Mouse (Mus musculus) ES-Bruce4 (cell line): Measurements from ENCODE around the gene Fgfr2. TPM values are rescaled to one million over a fixed set of nuclear protein-coding genes. Genes with fewer than 3 reads are reported as not detected.

Experiments
- H3K27ac ChIP-seq: 2 replicates; pipeline ENCODE4 v1.5.1; 2012; ENCODE audit warnings: low read length, inconsistent platforms; ENCODE audit not compliant: insufficient read depth
- H3K27me3 ChIP-seq: 2 replicates; pipeline ENCODE4 v1.6.1; 2012; ENCODE audit warnings: mild to moderate bottlenecking, low read length, inconsistent platforms; ENCODE audit not compliant: control insufficient read depth, poor library complexity, insufficient read depth, severe bottlenecking
- H3K36me3 ChIP-seq: 2 replicates; pipeline ENCODE4 v1.6.1; 2012; ENCODE audit warnings: inconsistent platforms, mild to moderate bottlenecking, low read length, moderate library complexity; ENCODE audit not compliant: control insufficient read depth, poor library complexity, insufficient read depth, severe bottlenecking
- H3K4me1 ChIP-seq: one replicate; pipeline ENCODE4 v1.8.1; 2011; ENCODE audit warnings: low read length; ENCODE audit not compliant: control insufficient read depth, insufficient read depth
- H3K4me3 ChIP-seq: 2 replicates; pipeline ENCODE4 v1.5.1; 2011; ENCODE audit warnings: low read depth, mild to moderate bottlenecking, low read length
- H3K9ac ChIP-seq: 2 replicates; pipeline ENCODE4 v1.6.1; 2012; ENCODE audit warnings: low read depth, mild to moderate bottlenecking, inconsistent platforms; ENCODE audit not compliant: poor library complexity, severe bottlenecking
- H3K9me3 ChIP-seq: replicated peaks from 2 replicates; pipeline ENCODE4 v1.6.1; 2012; ENCODE audit warnings: mild to moderate bottlenecking, low read length, inconsistent platforms; ENCODE audit not compliant: control insufficient read depth, poor library complexity, insufficient read depth, severe bottlenecking
- CTCF ChIP-seq: IDR thresholded peaks from one replicate; pipeline ENCODE4 v1.8.1; 2011; ENCODE audit warnings: low read depth, low read length
- EP300 ChIP-seq: IDR thresholded peaks from 2 replicates; pipeline ENCODE4 v1.6.1; 2011; ENCODE audit warnings: low read depth, low read length; ENCODE audit not compliant: insufficient read depth
- POLR2A ChIP-seq: IDR thresholded peaks from one replicate; pipeline ENCODE4 v1.8.1; 2011; ENCODE audit warnings: low read length; ENCODE audit not compliant: insufficient read depth
- polyA plus RNA-seq: library from polyadenylated mRNA; stranded (reverse); fragments of >200 nt; gene quantifications from 2 replicates; pipeline ENCODE4 v1.2.4, GENCODE M21; 2011; ENCODE audit warnings: low read depth; ENCODE audit not compliant: missing spikeins, insufficient read depth, insufficient read length

The Fgfr2 gene
- polyA plus RNA-seq, 1 experiment = 34.8 TPM

DNA sequence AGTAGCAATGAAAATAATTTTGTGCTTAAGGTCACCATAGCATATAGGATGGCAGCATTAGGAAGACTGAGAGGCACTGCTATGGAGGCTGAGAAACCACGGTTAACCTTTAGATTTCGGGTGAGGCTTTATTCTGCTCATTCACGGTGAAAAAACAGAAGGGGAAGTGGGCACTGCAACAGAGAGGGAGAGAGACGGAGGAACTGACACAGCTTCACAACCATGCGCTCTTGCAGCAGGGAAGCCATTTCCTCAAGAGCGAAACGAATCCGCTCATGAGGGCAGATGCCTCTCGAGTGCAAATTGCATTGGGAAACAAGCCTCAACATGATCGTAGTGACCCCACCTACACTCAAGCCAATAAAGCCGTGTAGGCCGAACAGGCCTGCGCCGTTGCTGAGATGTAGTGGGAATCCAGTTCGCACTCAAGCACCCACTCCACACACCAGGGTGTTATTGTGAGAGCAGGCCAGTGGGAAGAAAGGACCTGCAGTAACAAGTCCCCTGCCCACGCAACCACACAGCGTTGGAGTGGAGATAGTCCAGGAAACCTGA is 2275.9 kb downstream of the Fgfr2 start:
- Histone ChIP-seq H3K9me3 (no peaks in the 10 kb centered on the region), H3K27ac (no peak overlapping the region), H3K36me3 (no peaks in the 10 kb centered on the region), H3K4me1 (no peaks in the 10 kb centered on the region), H3K4me3 (no peak overlapping the region), H3K27me3 (no peaks in the 10 kb centered on the region; the same call in 1 of the 2 replicates), H3K9ac (no peak overlapping the region)
- TF ChIP-seq EP300 = 0 out of 2 replicates have a peak, but pooled peaks have one; percentile 48
- TF ChIP-seq POLR2A = no peak
- no peak for TF ChIP-seq CTCF

DNA sequence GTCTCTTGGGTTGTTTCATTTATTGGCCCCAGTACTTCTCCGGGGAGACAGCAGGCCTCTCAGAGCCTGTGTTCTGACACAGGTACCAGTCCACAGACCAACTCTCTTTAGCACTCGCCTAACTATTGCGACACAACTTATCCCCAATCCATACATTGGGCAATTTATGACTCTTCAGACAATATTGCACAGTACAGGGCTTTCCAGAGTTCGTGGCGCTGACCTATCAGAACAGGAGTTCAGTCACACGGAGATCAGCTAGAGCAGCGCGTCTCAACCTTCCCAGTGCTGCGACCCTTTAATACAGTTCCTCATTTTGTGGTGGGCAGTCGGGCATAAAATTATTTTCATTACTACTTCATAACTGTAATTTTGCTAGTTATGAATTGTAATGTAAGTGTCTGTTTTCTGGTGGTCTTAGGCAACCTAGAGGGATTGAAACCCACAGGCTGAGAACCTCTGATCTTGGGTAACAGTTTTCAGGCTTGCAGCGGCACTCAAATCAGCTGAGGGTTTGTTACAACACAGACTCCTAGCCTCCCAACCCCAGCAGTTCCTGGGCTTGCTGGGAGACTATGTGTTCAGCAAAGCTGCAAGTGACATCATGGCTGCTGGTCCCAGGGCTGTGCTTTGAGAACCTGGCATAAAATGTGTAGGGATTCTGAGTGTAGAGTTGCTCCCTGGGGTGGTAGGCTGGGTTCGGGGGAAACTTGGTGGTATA is 2283.6 kb downstream of the Fgfr2 start:
- no peaks in the 10 kb centered on the region for H3K9me3 ChIP-seq
- H3K27me3 ChIP-seq = no peaks in the 10 kb centered on the region; the same call in 1 of the 2 replicates
- no peak overlapping the region for H3K27ac ChIP-seq
- H3K36me3 ChIP-seq = no peaks in the 10 kb centered on the region
- H3K4me1 ChIP-seq = peaks cover 4% of the 10 kb centered on the region
- no peak overlapping the region for H3K4me3 ChIP-seq
- TF ChIP-seq POLR2A (no peak), CTCF (no peak), EP300 (no peak)
- no peak overlapping the region for H3K9ac ChIP-seq

DNA sequence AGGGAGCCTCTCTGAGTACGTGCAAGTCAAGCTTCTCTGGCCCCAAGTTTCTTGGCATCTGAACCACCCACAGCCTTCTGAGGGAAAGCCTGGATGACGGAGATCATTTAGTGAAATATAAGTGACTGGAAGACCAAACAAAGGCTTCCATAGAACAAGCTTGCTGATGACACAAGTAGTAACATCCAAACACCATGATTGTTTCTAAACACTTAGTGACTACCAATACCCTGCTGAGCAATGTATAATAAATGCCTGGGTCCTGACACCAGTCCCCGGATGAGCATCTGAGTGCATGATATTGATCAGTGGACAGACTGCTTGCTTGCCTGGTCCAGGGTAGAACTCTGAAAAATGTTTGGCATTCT is 2284.5 kb downstream of the Fgfr2 start:
- Histone ChIP-seq H3K4me1 (peaks cover 4% of the 10 kb centered on the region), H3K4me3 (no peak overlapping the region), H3K9me3 (no peaks in the 10 kb centered on the region), H3K9ac (no peak overlapping the region), H3K27ac (no peak overlapping the region), H3K27me3 (no peaks in the 10 kb centered on the region), H3K36me3 (no peaks in the 10 kb centered on the region)
- no peak for TF ChIP-seq CTCF
- TF ChIP-seq POLR2A = no peak
- TF ChIP-seq EP300 = no peak

DNA sequence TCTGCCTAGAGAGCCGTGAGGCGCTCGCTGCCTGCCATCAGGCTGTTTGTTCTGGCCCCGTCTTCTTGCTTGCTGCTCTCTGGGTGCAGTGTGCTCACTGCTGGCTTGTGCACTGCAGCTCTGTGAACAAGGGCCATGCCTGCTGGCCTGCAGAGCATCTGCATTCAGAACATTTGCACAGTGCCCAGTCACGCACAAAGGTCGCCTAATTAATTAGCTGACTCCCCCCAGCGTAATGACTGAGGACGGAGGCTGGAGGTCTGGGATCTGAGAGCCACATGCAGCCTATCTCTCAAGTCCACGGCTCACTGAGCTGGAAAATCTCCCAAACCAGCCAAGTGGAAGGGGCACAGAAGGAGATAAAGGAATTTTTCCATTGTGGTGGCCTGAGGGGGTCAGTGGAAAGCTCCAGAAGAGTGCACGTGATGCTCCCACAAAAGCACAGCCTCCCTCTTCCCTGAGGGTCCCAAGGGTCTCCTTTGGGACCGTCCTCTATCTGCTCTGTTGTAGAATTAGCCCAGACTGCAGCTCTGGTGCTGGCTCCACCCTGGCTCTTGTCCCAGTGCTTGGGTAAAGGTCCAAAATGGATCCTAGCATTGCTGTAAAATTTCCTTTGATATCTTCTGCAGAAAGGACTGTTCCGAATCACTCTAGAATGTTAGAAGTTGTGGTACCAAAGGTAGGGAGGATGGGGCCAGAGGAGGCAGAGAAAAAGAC is 2285.1 kb downstream of the Fgfr2 start:
- H3K4me1 ChIP-seq = peaks cover 4% of the 10 kb centered on the region
- no peak overlapping the region for H3K27ac ChIP-seq
- no peak overlapping the region for H3K4me3 ChIP-seq
- H3K9me3 ChIP-seq = no peaks in the 10 kb centered on the region
- H3K9ac ChIP-seq = no peak overlapping the region
- H3K27me3 ChIP-seq = no peaks in the 10 kb centered on the region
- no peaks in the 10 kb centered on the region for H3K36me3 ChIP-seq
- TF ChIP-seq EP300 = no peak
- TF ChIP-seq POLR2A = no peak
- TF ChIP-seq CTCF = no peak

DNA sequence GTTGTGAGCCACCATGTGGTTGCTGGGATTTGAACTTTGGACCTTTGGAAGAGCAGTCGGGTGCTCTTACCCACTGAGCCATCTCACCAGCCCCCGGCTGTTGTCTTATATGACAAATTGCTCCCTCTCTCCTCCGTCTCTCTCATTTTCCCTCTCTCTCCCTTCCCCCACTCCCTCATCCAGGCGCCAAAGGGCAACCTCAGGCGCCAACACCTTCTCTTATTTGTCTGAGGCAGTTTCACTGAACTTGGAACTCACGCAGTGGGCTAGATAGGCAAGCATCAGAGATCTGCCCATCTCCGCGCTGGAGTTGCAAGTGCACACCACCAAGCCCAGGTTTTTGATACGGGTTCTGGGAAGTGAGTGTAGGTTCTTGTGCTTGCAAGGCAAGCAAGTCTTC is 2287.1 kb downstream of the Fgfr2 start:
- Histone ChIP-seq H3K4me1 (peaks cover 4% of the 10 kb centered on the region), H3K36me3 (no peaks in the 10 kb centered on the region), H3K9ac (no peak overlapping the region), H3K27me3 (no peaks in the 10 kb centered on the region), H3K9me3 (no peaks in the 10 kb centered on the region), H3K27ac (no peak overlapping the region), H3K4me3 (no peak overlapping the region)
- TF ChIP-seq EP300 (no peak), POLR2A (no peak), CTCF (no peak)
